31 mouse cellular contexts compared by ENCODE assay signal in genomic region chr1:30789689-30790088, GRCm38 (mm10).
"Had no signal": no experiment of that assay in that cellular context is flagged by ENCODE, and none has a peak within 500 bp of the region (broad histone marks: within the 10 kb centered on the region; RNA-seq: fewer than 3 reads in every experiment).

No protein-coding gene starts in this region.

- H3K36me3 ChIP-seq: heart, embryonic 15.5 days; hindbrain, embryonic 10.5 days; hindbrain, embryonic 12.5 days; hindbrain, embryonic 13.5 days; hindbrain, embryonic 15.5 days; intestine, embryonic 15.5 days; kidney, embryonic 15.5 days had no signal

- H3K9me3 ChIP-seq: heart, embryonic 15.5 days; hindbrain, embryonic 10.5 days; hindbrain, embryonic 12.5 days; hindbrain, embryonic 13.5 days; hindbrain, embryonic 15.5 days; intestine, embryonic 15.5 days; kidney, embryonic 15.5 days had no signal

- H3K4me2 ChIP-seq: heart, embryonic 15.5 days; hindbrain, embryonic 12.5 days; hindbrain, embryonic 13.5 days; hindbrain, embryonic 14.5 days; hindbrain, embryonic 15.5 days; intestine, embryonic 15.5 days; kidney, embryonic 15.5 days had no signal

- H3K27ac ChIP-seq: heart, embryonic 15.5 days; hindbrain, embryonic 10.5 days; hindbrain, embryonic 12.5 days; hindbrain, embryonic 13.5 days; hindbrain, embryonic 14.5 days; hindbrain, embryonic 15.5 days; hindbrain, postnatal 0 days; intestine, embryonic 15.5 days; kidney, embryonic 15.5 days; kidney, postnatal 0 days; layer of hippocampus, adult 2 months; left cerebral cortex, adult 2 months had no signal

- ATAC-seq: hindbrain, embryonic 16.5 days; hindbrain, postnatal 0 days; inflammation-experienced regulatory T-cells, adult 6 months; intestine, embryonic 15.5 days; intestine, embryonic 16.5 days; intestine, postnatal 0 days had no signal

- H3K27me3 ChIP-seq: heart, embryonic 15.5 days; hindbrain, embryonic 12.5 days; hindbrain, embryonic 13.5 days; hindbrain, embryonic 15.5 days; intestine, embryonic 15.5 days; kidney, embryonic 15.5 days had no signal

- H3K4me1 ChIP-seq: hindbrain, embryonic 10.5 days; hindbrain, embryonic 12.5 days; hindbrain, embryonic 13.5 days; hindbrain, embryonic 15.5 days; intestine, embryonic 15.5 days had no signal

- H3K4me3 ChIP-seq: heart, embryonic 15.5 days; hindbrain, embryonic 10.5 days; hindbrain, embryonic 12.5 days; hindbrain, embryonic 13.5 days; hindbrain, embryonic 15.5 days; intestine, embryonic 15.5 days; kidney, embryonic 15.5 days; layer of hippocampus, adult 2 months; left cerebral cortex, adult 2 months had no signal

- H3K9ac ChIP-seq: heart, embryonic 15.5 days; hindbrain, embryonic 12.5 days; hindbrain, embryonic 13.5 days; hindbrain, embryonic 14.5 days; hindbrain, embryonic 15.5 days; intestine, embryonic 15.5 days; kidney, embryonic 15.5 days had no signal

- DNase-seq: heart, postnatal 14 days; heart, postnatal 36 days; heart, postnatal 4 days; kidney, adult 11 months; kidney, adult 18-20 months; kidney, adult 2 months; kidney, adult 8-10 months; kidney, adult 9 months; kidney, postnatal 10 days; kidney, postnatal 14 days; kidney, postnatal 25 days; kidney, postnatal 36 days; kidney, postnatal 4 days; layer of hippocampus, adult 9-11 months; layer of hippocampus, postnatal 36 days had no signal
